Mouse (Mus musculus) MEL (cell line): Measurements from ENCODE around the gene Cdkal1.

Experiments
- CTCF ChIP-seq, 3 experiments: IDR thresholded peaks in 2 of 3; conservative IDR thresholded peaks in 1 of 3; 2 replicates each; pipeline ENCODE4 v1.5.1; 2011 to 2012; ENCODE audit warnings: low read length in 3 of 3, low read depth in 2 of 3, mild to moderate bottlenecking in 2 of 3, improper control_type of control experiment in 1 of 3, inconsistent platforms in 1 of 3, mixed read lengths in 1 of 3, moderate library complexity in 1 of 3; ENCODE audit not compliant: control insufficient read depth in 1 of 3, insufficient read depth in 1 of 3, poor library complexity in 1 of 3, severe bottlenecking in 1 of 3
- EP300 ChIP-seq, 2 experiments: IDR thresholded peaks; 2 replicates each; pipeline ENCODE4 v1.6.1; 2011; ENCODE audit warnings: improper control_type of control experiment in 2 of 2, low read length in 2 of 2, low read depth in 1 of 2, mild to moderate bottlenecking in 1 of 2
- HCFC1 ChIP-seq: IDR thresholded peaks from 2 replicates; pipeline ENCODE4 v1.6.1; 2012; ENCODE audit warnings: low read depth, mild to moderate bottlenecking, inconsistent platforms, low read length, improper control_type of control experiment, moderate library complexity
- POLR2A ChIP-seq, 2 experiments: IDR thresholded peaks; 2 replicates each; pipeline ENCODE4 v1.6.1; 2011 to 2012; ENCODE audit warnings: low read length in 2 of 2, mild to moderate bottlenecking in 2 of 2, control low read depth in 1 of 2, improper control_type of control experiment in 1 of 2, low read depth in 1 of 2, moderate library complexity in 1 of 2; ENCODE audit not compliant: control insufficient read depth in 1 of 2, insufficient read depth in 1 of 2, poor library complexity in 1 of 2
- POLR2AphosphoS2 ChIP-seq: IDR thresholded peaks from 2 replicates; pipeline ENCODE4 v1.6.1; 2011; ENCODE audit warnings: low read length, improper control_type of control experiment
- POLR2AphosphoS5 ChIP-seq: IDR thresholded peaks from 2 replicates; pipeline ENCODE4 v1.6.1; 2012; ENCODE audit warnings: low read depth, borderline replicate concordance, mild to moderate bottlenecking, inconsistent platforms, low read length, moderate library complexity, mixed read lengths
- SMC3 ChIP-seq: IDR thresholded peaks from 2 replicates; pipeline ENCODE4 v1.6.1; 2011; ENCODE audit warnings: low read depth, low read length, improper control_type of control experiment
- TAL1 ChIP-seq: IDR thresholded peaks from 2 replicates; pipeline ENCODE4 v1.6.1; 2012; ENCODE audit warnings: mild to moderate bottlenecking, inconsistent platforms, low read length, moderate library complexity, mixed read lengths
- ZMIZ1 ChIP-seq: IDR thresholded peaks from 2 replicates; pipeline ENCODE4 v1.6.1; 2012; ENCODE audit warnings: low read depth, mild to moderate bottlenecking, inconsistent platforms, low read length, improper control_type of control experiment, moderate library complexity
- ZNF384 ChIP-seq: IDR thresholded peaks from 2 replicates; pipeline ENCODE4 v1.6.1; 2012; ENCODE audit warnings: low read depth, mild to moderate bottlenecking, inconsistent platforms, low read length, improper control_type of control experiment

- no peak for TF ChIP-seq ZMIZ1
- TF ChIP-seq SMC3: no peak
- no peak for TF ChIP-seq POLR2AphosphoS5
- TF ChIP-seq POLR2A (IDR thresholded peaks at IDR 0.05; ENCODE audit: control insufficient read depth in 1 of 2, insufficient read depth in 1 of 2, low read depth in 1 of 2, low read length in 2 of 2, poor library complexity in 1 of 2): no peak
- no peak for TF ChIP-seq ZNF384
- no peak for TF ChIP-seq HCFC1
- no peak for TF ChIP-seq POLR2AphosphoS2
- TF ChIP-seq TAL1: no peak
- no peak for TF ChIP-seq CTCF (IDR thresholded peaks at IDR 0.05 in 2 of 3, conservative IDR thresholded peaks at IDR 0.05 in 1 of 3; ENCODE audit: control insufficient read depth in 1 of 3, insufficient read depth in 1 of 3, low read depth in 2 of 3, low read length in 3 of 3, poor library complexity in 1 of 3, severe bottlenecking in 1 of 3)
- no peak for TF ChIP-seq EP300 (IDR thresholded peaks at IDR 0.05; ENCODE audit: low read depth in 1 of 2, low read length in 2 of 2)
Measured at GRCm38 (mm10) chr13:29824326-29824725, 31.1 kb downstream of the Cdkal1 start.
